Mouse (Mus musculus) heart, embryonic 11.5 days (tissue): ENCODE data around the gene Cd81. TPM values are rescaled to one million over a fixed set of nuclear protein-coding genes. Genes with fewer than 3 reads are reported as not detected.

Experiments
- ATAC-seq: fragments of 200-750 bp; cut with Nextera tagmentation; replicated peaks from 2 replicates; pipeline ENCODE4 v1.8.0; 2017; ENCODE audit warnings: moderate library complexity; ENCODE audit not compliant: insufficient number of reproducible peaks, low FRiP score, low TSS enrichment
- H3K27ac ChIP-seq: fragments of 300-500 bp; sonication (generic); 2 replicates; pipeline ENCODE4 v1.5.1; 2014; ENCODE audit warnings: mild to moderate bottlenecking, low read depth, low read length
- H3K27me3 ChIP-seq: fragments of 300-500 bp; sonication (generic); 2 replicates; pipeline ENCODE4 v1.6.1; 2014; ENCODE audit warnings: mild to moderate bottlenecking, low read length, mixed read lengths; ENCODE audit not compliant: control insufficient read depth, insufficient read depth
- H3K36me3 ChIP-seq: fragments of 300-500 bp; sonication (generic); 2 replicates; pipeline ENCODE4 v1.6.1; 2014; ENCODE audit warnings: mild to moderate bottlenecking, low read length, moderate library complexity, mixed read lengths; ENCODE audit not compliant: control insufficient read depth, insufficient read depth
- H3K4me1 ChIP-seq: fragments of 300-500 bp; sonication (generic); 2 replicates; pipeline ENCODE4 v1.6.1; 2014; ENCODE audit warnings: low read length; ENCODE audit not compliant: control insufficient read depth, insufficient read depth
- H3K4me2 ChIP-seq: fragments of 300-500 bp; sonication (generic); 2 replicates; pipeline ENCODE4 v1.6.1; 2014; ENCODE audit warnings: mild to moderate bottlenecking, moderate library complexity
- H3K4me3 ChIP-seq: fragments of 300-500 bp; sonication (generic); 2 replicates; pipeline ENCODE4 v1.5.1; 2014; ENCODE audit warnings: low read depth, low read length
- H3K9ac ChIP-seq: fragments of 300-500 bp; sonication (generic); 2 replicates; pipeline ENCODE4 v1.6.1; 2014; ENCODE audit warnings: mild to moderate bottlenecking, low read depth, low read length, moderate library complexity
- H3K9me3 ChIP-seq: fragments of 300-500 bp; sonication (generic); replicated peaks from 2 replicates; pipeline ENCODE4 v1.6.1; 2016; ENCODE audit warnings: low read length; ENCODE audit not compliant: control insufficient read depth
- WGBS: fragments of 180-500 bp; shearing (Covaris S2); extraction: QIAGEN DNeasy Blood & Tissue Kit; methylation state at CpG from one replicate; pipeline ENCODE4 v1.1.7; 2014; ENCODE audit not compliant: insufficient replicate concordance; 5-methylcytosine and 5-hydroxymethylcytosine counted together
- polyA plus RNA-seq: library from polyadenylated mRNA; unstranded; fragments of >200 nt; fragmentation: Nextera tagmentation; extraction: Ambion mirVana; gene quantifications from 2 replicates; pipeline ENCODE4 v1.2.1, GENCODE M21; 2014

Cd81 gene
- polyA plus RNA-seq, 1 experiment from 2014 or later: 632 TPM

DNA sequence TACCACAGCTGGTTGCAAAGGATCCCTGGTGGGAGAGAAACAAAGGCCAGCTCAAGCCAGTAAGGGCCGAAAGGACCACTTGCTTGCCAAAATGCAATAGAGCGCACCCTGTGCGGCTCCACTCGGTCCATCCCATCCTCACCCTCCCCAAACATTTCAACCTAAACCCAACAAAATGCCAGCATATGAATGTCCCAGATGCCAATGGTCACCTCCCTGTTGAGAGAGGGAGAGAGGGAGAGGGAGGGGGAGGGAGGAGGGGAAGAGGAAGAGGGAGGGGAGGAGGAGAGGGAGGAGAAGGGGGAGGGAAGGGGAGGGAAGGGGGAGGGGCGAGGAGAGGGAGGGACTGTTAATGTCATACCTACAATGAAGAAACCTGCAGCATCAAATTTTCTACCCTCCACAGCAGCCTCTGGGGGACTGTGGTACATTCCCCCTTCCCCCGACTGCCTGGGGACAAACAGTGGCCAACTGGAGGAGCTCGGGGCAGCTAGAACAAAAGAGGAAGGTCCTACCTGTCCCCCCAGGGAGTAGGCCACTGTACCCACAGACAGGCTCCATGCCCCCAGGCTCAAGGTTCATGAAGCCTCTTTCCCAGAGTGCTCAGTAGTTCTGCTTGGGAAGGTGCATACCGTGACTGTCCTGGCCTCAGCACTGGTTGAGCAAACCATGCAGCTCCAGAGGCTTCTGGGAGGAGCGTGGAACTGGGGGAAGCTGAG, 36.0 kb upstream of the Cd81 start:
- H3K27ac ChIP-seq: peak overlapping the region; percentile 75

DNA sequence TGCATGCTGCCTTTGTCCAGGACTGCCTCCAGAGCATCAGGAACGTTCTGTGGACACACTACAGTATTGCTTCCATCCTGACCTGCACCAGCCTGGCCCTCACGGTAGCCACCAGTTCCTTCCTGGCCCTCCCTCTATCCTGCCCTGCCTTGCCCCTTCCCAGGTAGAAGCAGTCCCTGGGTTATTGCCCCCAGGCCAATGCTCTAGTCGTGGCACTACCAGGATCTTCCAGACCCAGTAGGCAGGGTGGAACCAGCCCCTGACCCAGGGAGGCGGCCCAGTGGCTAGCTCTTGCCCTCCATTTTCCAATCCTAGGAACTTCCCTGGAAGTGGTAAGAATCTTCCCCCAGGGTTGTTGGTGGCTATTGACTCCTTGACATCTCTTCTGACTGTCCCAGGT, 35.4 kb upstream of the Cd81 start:
- no peak for ATAC-seq
- H3K36me3 ChIP-seq: no peaks in the 10 kb centered on the region
- H3K9ac ChIP-seq: no peak overlapping the region
- H3K27me3 ChIP-seq: no peaks in the 10 kb centered on the region
- H3K4me2 ChIP-seq: no peak overlapping the region
- H3K4me1 ChIP-seq: peaks cover 43% of the 10 kb centered on the region
- WGBS: 84% methylated on average over 4 of the region's 4 CpGs
- H3K27ac ChIP-seq: 0 out of 2 replicates have a peak overlapping the region, but pooled peaks have one; percentile 29
- no peaks in the 10 kb centered on the region for H3K9me3 ChIP-seq
- H3K4me3 ChIP-seq: no peak overlapping the region

More for the DNA sequence above, 36.0 kb upstream of the Cd81 start:
- ATAC-seq: peak; percentile 2; the same call in 1 of the 2 replicates
- 0 out of 2 replicates have a peak overlapping the region, but pooled peaks have one; percentile 10 for H3K9ac ChIP-seq
- H3K9me3 ChIP-seq: no peaks in the 10 kb centered on the region
- H3K36me3 ChIP-seq: no peaks in the 10 kb centered on the region
- WGBS: 51% methylated on average over 9 of the region's 9 CpGs
- peaks cover 47% of the 10 kb centered on the region for H3K4me1 ChIP-seq
- peak overlapping the region; percentile 32 for H3K4me2 ChIP-seq
- no peaks in the 10 kb centered on the region for H3K27me3 ChIP-seq
- H3K4me3 ChIP-seq: no peak overlapping the region

DNA sequence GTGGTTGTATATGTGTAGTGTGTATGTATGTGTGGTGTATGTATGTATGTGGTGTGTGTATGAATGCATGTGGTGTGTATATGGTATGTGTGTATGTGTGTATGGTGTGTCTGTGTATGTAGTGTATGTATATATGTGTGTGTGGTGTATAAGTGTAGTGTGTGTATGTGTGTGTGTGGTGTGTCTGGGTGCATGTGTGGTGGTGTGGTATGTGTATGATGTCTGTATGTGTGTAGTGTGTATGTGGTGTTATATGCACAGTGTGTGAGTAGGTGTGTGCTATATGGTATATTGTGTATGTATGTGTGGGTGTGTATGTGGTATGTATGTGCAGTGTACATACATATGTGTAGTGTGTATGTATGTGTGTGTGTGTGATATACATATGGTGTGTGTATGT, 32.5 kb upstream of the Cd81 start:
- Histone ChIP-seq H3K4me3 (no peak overlapping the region), H3K36me3 (no peaks in the 10 kb centered on the region), H3K27me3 (no peaks in the 10 kb centered on the region), H3K27ac (no peak overlapping the region), H3K9me3 (no peaks in the 10 kb centered on the region), H3K4me2 (no peak overlapping the region), H3K9ac (no peak overlapping the region), H3K4me1 (peaks cover 23% of the 10 kb centered on the region)
- ATAC-seq: no peak

DNA sequence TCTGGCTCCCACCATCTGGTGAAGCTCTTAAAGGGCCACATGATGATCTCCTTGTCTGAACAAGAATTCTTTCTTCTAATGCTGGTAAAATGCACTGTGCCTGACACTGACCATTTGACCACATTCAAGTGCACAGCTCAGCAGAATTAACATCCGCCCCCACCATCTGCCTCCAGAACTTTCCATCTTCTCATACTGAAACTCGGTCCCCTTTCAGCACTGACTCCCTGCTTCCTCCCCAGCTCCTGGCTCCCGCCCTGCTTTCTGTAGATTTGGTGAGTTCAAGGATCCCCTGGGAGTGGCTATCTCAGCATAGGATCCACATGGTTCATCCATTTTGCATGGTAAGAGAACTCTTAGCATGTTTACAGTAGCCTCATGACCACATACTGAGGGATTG, 31.8 kb upstream of the Cd81 start:
- Histone ChIP-seq H3K27me3 (no peaks in the 10 kb centered on the region), H3K4me1 (peaks cover 17% of the 10 kb centered on the region), H3K9me3 (no peaks in the 10 kb centered on the region), H3K36me3 (no peaks in the 10 kb centered on the region), H3K27ac (no peak overlapping the region), H3K4me3 (no peak overlapping the region), H3K9ac (no peak overlapping the region), H3K4me2 (no peak overlapping the region)
- no peak for ATAC-seq
- 78% methylated on average over 3 of the region's 3 CpGs for WGBS

DNA sequence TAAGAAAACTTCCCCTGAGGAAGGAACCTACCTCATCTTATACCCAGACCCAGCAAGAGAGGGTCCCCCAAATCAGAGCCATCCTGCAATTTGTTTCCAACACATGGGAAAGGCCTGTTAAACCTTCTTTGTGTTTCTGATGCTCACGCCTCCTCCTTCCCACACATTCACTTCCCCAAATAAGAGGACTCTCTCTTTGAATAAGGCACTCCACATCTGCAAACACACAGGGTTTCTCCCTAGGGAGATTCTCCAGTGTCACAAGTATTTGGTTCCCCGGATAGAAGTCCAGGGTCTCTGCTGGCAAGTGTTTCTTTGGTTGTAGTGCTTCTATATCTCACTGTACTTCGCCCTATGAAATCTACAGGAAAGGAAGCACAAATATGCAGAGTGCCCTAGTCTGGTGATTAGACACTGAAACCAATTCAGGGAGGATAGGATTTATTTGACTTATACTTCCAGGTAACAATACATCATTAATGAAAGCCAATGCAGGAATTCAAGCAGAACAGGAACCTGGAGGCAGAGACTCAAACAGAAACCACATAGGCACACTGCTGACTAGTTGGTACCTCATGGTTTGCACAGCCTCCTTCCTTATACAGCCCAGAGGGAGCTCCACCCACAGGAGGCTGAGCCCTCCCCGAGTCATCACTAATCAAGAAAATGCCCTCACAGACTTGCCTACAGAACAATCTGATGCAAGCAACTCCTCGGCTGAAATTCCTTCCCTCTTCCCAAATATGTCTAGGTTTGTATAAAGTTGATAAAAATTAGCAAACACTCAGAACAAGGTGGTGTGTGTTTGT, 31.0 kb upstream of the Cd81 start:
- no peaks in the 10 kb centered on the region for H3K9me3 ChIP-seq
- 58% methylated on average over 5 of the region's 5 CpGs for WGBS

DNA sequence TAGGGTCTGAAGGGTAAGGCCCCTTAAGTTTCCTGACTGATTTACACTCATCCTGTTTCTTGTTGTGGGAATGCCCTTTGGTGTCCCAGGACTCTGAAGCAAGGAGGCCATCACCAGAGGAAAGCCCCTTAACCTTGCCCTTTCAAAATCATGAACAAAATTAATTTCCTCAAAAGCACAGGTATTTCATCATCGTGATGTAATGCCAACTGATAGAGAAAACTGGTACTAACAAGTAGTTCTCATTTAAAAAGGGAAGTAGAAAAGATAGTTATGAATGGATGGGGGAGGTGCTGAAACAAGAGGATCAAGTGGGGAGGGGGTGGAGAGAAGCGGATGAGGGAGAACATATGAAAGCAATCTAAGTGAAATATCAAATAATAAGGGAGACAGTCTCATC, 29.0 kb upstream of the Cd81 start:
- Histone ChIP-seq H3K4me3 (no peak overlapping the region), H3K4me1 (0 out of 2 replicates have a peak, but pooled peaks cover 2% of the 10 kb centered on the region), H3K9ac (no peak overlapping the region), H3K9me3 (no peaks in the 10 kb centered on the region), H3K4me2 (no peak overlapping the region), H3K36me3 (no peaks in the 10 kb centered on the region), H3K27me3 (no peaks in the 10 kb centered on the region), H3K27ac (no peak overlapping the region)
- 91% methylated on average over 2 of the region's 2 CpGs for WGBS
- ATAC-seq: no peak

More for the DNA sequence above, 31.0 kb upstream of the Cd81 start:
- Histone ChIP-seq H3K9ac (no peak overlapping the region), H3K27ac (no peak overlapping the region), H3K27me3 (no peaks in the 10 kb centered on the region), H3K4me1 (peaks cover 9% of the 10 kb centered on the region; the same call in 1 of the 2 replicates), H3K36me3 (no peaks in the 10 kb centered on the region), H3K4me3 (no peak overlapping the region), H3K4me2 (no peak overlapping the region)
- ATAC-seq: no peak

DNA sequence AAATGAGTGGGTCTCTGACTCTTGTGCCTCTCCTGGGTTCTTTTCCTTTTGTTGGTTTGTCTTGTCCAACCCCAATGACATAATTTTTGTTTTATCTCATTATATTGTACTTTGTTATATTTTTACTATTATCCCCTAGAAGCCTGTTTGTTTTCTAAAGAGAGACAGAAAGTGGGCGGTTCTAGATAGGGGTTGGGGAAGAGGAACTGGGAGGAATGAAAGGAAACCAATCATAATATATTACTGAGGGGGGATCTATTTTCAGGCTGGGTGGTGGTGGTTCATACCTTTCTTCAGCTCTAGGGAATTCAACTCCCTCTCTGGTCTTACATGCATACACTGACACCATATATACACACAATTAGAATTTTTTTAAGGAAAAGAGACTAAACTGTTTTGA, 28.2 kb upstream of the Cd81 start:
- no peaks in the 10 kb centered on the region for H3K9me3 ChIP-seq
- no peak overlapping the region for H3K4me2 ChIP-seq
- H3K9ac ChIP-seq: no peak overlapping the region
- 86% methylated on average over 1 of the region's 1 CpGs for WGBS
- H3K27ac ChIP-seq: no peak overlapping the region
- 0 out of 2 replicates have a peak, but pooled peaks cover 2% of the 10 kb centered on the region for H3K4me1 ChIP-seq
- no peak for ATAC-seq
- no peaks in the 10 kb centered on the region for H3K36me3 ChIP-seq
- H3K27me3 ChIP-seq: no peaks in the 10 kb centered on the region
- H3K4me3 ChIP-seq: no peak overlapping the region

DNA sequence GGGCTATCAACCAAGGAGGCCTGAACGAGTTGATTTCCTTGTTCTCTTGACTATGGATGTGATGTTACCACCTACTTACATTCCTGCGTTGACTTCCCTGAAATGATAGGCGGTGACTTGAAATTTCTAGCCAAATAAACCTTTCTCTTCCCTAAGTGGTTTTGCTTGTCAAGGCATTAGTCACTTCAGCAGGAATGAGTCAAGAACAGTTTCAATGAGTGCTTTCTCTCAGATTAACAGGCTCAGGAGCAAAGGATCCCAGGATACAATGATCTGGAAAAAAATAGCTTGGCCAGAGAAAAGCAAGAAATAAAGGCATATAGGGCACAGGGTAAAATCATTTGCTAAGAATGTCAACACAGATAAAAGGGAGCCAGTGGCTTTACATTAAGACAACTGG, 27.0 kb upstream of the Cd81 start:
- 84% methylated on average over 3 of the region's 3 CpGs for WGBS
- H3K4me1 ChIP-seq: 0 out of 2 replicates have a peak, but pooled peaks cover 2% of the 10 kb centered on the region

More for the DNA sequence above, 27.0 kb upstream of the Cd81 start:
- no peak for ATAC-seq
- Histone ChIP-seq H3K4me2 (no peak overlapping the region), H3K27me3 (no peaks in the 10 kb centered on the region), H3K9ac (no peak overlapping the region), H3K4me3 (no peak overlapping the region), H3K9me3 (no peaks in the 10 kb centered on the region), H3K27ac (no peak overlapping the region), H3K36me3 (no peaks in the 10 kb centered on the region)
